Mouse (Mus musculus) intestine, postnatal 0 days (tissue): ENCODE data around the gene Gm6525. TPM values are rescaled to one million over a fixed set of nuclear protein-coding genes. Genes with fewer than 3 reads are reported as not detected.
A peak's percentile ranks its signal among the peaks of the same experiment; 100 is the strongest.

Experiments
- ATAC-seq: fragments of 200-750 bp; cut with Nextera tagmentation; 2 replicates; pipeline ENCODE4 v1.8.0; 2017; ENCODE audit warnings: mild to moderate bottlenecking, moderate TSS enrichment, moderate library complexity
- H3K27ac ChIP-seq: fragments of 300-500 bp; sonication (generic); 2 replicates; pipeline ENCODE4 v1.5.1; 2014; ENCODE audit warnings: mild to moderate bottlenecking, low read depth, low read length, moderate library complexity
- H3K27me3 ChIP-seq: fragments of 300-500 bp; sonication (generic); replicated peaks from 2 replicates; pipeline ENCODE4 v1.6.1; 2014; ENCODE audit warnings: low read length, mixed read lengths; ENCODE audit not compliant: control insufficient read depth, insufficient read depth
- H3K36me3 ChIP-seq: fragments of 300-500 bp; sonication (generic); 2 replicates; pipeline ENCODE4 v1.6.1; 2014; ENCODE audit warnings: mild to moderate bottlenecking, moderate library complexity; ENCODE audit not compliant: control insufficient read depth, insufficient read depth
- H3K4me1 ChIP-seq: fragments of 300-500 bp; sonication (generic); replicated peaks from 2 replicates; pipeline ENCODE4 v1.6.1; 2014; ENCODE audit warnings: antibody characterized with exemption, low read length, mixed read lengths; ENCODE audit not compliant: control insufficient read depth, insufficient read depth
- H3K4me2 ChIP-seq: fragments of 300-500 bp; sonication (generic); replicated peaks from 2 replicates; pipeline ENCODE4 v1.6.1; 2014; ENCODE audit warnings: low read depth, mild to moderate bottlenecking, moderate library complexity
- H3K4me3 ChIP-seq: fragments of 300-500 bp; sonication (generic); 2 replicates; pipeline ENCODE4 v1.5.1; 2014; ENCODE audit warnings: low read depth, low read length
- H3K9ac ChIP-seq: fragments of 300-500 bp; sonication (generic); 2 replicates; pipeline ENCODE4 v1.6.1; 2014; ENCODE audit warnings: mild to moderate bottlenecking, low read depth, low read length
- H3K9me3 ChIP-seq: fragments of 300-500 bp; sonication (generic); 2 replicates; pipeline ENCODE4 v1.6.1; 2016; ENCODE audit warnings: mixed run types; ENCODE audit not compliant: control insufficient read depth
- CTCF ChIP-seq: sonication (generic); IDR thresholded peaks from 2 replicates; pipeline ENCODE4 v1.5.1; 2016; ENCODE audit warnings: low read depth, mild to moderate bottlenecking, control low read depth, antibody characterized with exemption, moderate library complexity
- WGBS: fragments of 180-500 bp; shearing (Covaris S2); extraction: QIAGEN DNeasy Blood & Tissue Kit; methylation state at CpG from one replicate; pipeline ENCODE4 v1.1.7; 2014; 5-methylcytosine and 5-hydroxymethylcytosine counted together
- polyA plus RNA-seq: library from polyadenylated mRNA; unstranded; fragments of >200 nt; fragmentation: Nextera tagmentation; extraction: Ambion mirVana; gene quantifications from 2 replicates; pipeline ENCODE4 v1.2.1, GENCODE M21; 2015

Gm6525 gene
- polyA plus RNA-seq, 1 experiment from 2014 or later = 0.56 TPM

DNA sequence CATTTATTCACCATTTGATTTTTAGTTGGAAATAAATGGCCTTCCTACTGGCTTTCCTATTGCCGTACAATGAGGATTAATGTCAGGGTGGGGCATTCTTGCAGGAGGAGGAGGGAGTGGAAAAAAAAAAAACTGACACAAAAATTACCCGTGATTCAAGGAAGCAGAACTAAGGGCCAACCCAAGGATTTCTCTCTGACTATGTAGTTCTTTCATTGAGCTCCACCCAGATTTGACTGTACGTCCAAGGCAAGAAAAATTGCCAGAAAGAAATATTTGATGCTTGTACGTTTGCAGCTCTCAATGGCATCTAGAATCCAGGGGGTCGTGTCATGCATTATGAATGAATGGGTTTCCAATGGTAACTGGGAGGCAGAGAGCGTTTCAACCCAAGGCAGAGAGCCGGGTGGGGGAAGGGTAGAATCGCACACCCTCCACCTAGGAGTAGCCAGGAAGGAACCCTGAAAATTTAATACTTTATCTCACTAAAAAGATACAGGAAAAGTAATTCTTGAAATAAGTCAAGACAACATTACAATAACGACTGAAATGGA lies 45.9 kb downstream of the Gm6525 start:
- Histone ChIP-seq H3K9me3 (no peaks in the 10 kb centered on the region), H3K36me3 (no peaks in the 10 kb centered on the region), H3K27ac (no peak overlapping the region), H3K4me1 (0 out of 2 replicates have a peak, but pooled peaks cover 4% of the 10 kb centered on the region), H3K27me3 (no peaks in the 10 kb centered on the region), H3K4me2 (peak overlapping the region; percentile 64), H3K9ac (no peak overlapping the region), H3K4me3 (peak overlapping the region; percentile 32; the same call in 1 of the 2 replicates)
- no peak for ATAC-seq
- TF ChIP-seq CTCF = no peak
- 15% methylated on average over 9 of the region's 9 CpGs for WGBS

DNA sequence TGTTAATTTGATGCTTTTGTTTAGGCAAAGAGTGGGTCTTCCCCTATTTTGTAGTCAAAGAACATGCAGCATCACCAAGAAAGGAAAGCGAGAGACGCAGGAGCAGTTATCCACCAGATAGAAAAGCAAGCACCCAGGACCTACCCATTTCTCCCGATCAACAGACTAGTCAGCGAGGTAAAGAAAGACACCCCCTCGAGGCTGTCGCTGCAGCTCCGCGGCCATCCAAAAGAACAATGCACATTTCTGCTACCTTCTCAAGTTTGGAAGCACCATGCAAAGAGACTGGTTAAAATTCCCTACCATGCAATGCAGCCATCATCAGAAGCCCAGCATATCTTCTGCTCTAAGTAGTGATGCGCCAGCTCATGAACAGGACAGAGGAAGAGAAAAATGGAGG lies 46.4 kb downstream of the Gm6525 start:
- no peaks in the 10 kb centered on the region for H3K9me3 ChIP-seq
- ATAC-seq = no peak
- 0 out of 2 replicates have a peak, but pooled peaks cover 4% of the 10 kb centered on the region for H3K4me1 ChIP-seq
- TF ChIP-seq CTCF = no peak
- 29% methylated on average over 9 of the region's 9 CpGs for WGBS
- H3K4me3 ChIP-seq = peak overlapping the region; percentile 32
- no peak overlapping the region for H3K9ac ChIP-seq
- H3K27me3 ChIP-seq = no peaks in the 10 kb centered on the region
- H3K36me3 ChIP-seq = no peaks in the 10 kb centered on the region
- H3K4me2 ChIP-seq = peak overlapping the region; percentile 64
- no peak overlapping the region for H3K27ac ChIP-seq

DNA sequence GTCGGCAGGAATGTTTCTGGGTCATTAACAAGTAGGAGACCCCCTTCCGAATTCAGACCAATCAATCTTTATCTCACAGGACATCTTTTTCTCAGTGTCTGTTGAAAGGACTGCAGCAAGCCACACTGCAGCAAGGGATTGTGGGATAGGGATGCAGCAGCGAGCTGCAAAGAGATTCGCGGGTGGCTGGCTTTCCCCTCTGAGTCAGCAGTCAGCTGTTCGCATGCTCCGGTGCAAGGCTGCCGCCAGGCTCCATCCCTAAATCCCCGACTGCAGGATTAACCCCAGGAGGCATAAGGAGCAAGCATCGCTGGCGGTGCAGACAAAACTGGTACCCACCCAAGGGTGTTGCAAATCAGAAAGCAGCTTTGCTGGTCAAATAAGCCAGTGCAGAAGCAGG lies 46.8 kb downstream of the Gm6525 start:
- Histone ChIP-seq H3K4me2 (peak overlapping the region; percentile 64), H3K4me3 (peak overlapping the region; percentile 32), H3K36me3 (no peaks in the 10 kb centered on the region), H3K27ac (no peak overlapping the region), H3K9me3 (no peaks in the 10 kb centered on the region), H3K9ac (0 out of 2 replicates have a peak overlapping the region, but pooled peaks have one; percentile 22), H3K27me3 (no peaks in the 10 kb centered on the region), H3K4me1 (0 out of 2 replicates have a peak, but pooled peaks cover 4% of the 10 kb centered on the region)
- 20% methylated on average over 11 of the region's 11 CpGs for WGBS
- TF ChIP-seq CTCF = no peak
- ATAC-seq = no peak

Other genes starting within 250 kb of the Gm6525 start
- gene Tmem131l, start 133.9 kb upstream of the Gm6525 start, polyA plus RNA-seq = 7.5 and 9.6 TPM in 2 replicates
- gene Mnd1, start 18.3 kb upstream of the Gm6525 start, polyA plus RNA-seq = 6.5 and 6.7 TPM in 2 replicates
- gene Trim2, start 132.8 kb downstream of the Gm6525 start, polyA plus RNA-seq = 21.2 and 22.5 TPM in 2 replicates